Mouse (Mus musculus) CH12.LX (cell line): Measurements from ENCODE around the gene Gramd2. TPM values are rescaled to one million over a fixed set of nuclear protein-coding genes. Genes with fewer than 3 reads are reported as not detected.

Experiments used
- DNase-seq: peaks from one replicate; pipeline ENCODE4 v3.0.0-alpha.2; 2013; ENCODE audit errors: extremely low read depth
- H3K27ac ChIP-seq: 2 replicates; pipeline ENCODE4 v1.5.1; 2012; ENCODE audit warnings: low read depth, mild to moderate bottlenecking, control low read depth, moderate library complexity; ENCODE audit not compliant: insufficient read depth
- H3K27me3 ChIP-seq: replicated peaks from 2 replicates; pipeline ENCODE3; 2012; ENCODE audit warnings: inconsistent platforms
- H3K36me3 ChIP-seq, 2 experiments: replicated peaks in 1 of 2; 2 replicates each; pipeline versions ENCODE3 to v1.6.1; 2012; ENCODE audit warnings: inconsistent platforms in 1 of 2, low read length in 1 of 2, mild to moderate bottlenecking in 1 of 2, mixed read lengths in 1 of 2, moderate library complexity in 1 of 2; ENCODE audit not compliant: control insufficient read depth in 1 of 2, insufficient read depth in 1 of 2
- H3K4me1 ChIP-seq, 2 experiments: 2 replicates each; pipeline ENCODE4 v1.6.1; 2012; ENCODE audit warnings: inconsistent platforms in 1 of 2, moderate library complexity in 1 of 2; ENCODE audit not compliant: insufficient read depth in 2 of 2, control insufficient read depth in 1 of 2
- H3K4me2 ChIP-seq: 2 replicates; pipeline ENCODE4 v1.6.1; 2012; ENCODE audit warnings: low read depth, mild to moderate bottlenecking, control low read depth; ENCODE audit not compliant: poor library complexity, insufficient read depth, severe bottlenecking
- H3K4me3 ChIP-seq, 3 experiments: fragments of 150-350 bp in 1 of 3; sonication (generic) in 1 of 3; replicated peaks in 1 of 3; 2 replicates each; pipeline versions ENCODE3 to v1.5.1; 2011 to 2012; ENCODE audit warnings: low read depth in 2 of 3, low read length in 2 of 3, mild to moderate bottlenecking in 2 of 3, moderate library complexity in 2 of 3, control low read depth in 1 of 3, improper control_type of control experiment in 1 of 3, inconsistent platforms in 1 of 3, mixed read lengths in 1 of 3; ENCODE audit not compliant: poor library complexity in 1 of 3
- H3K79me2 ChIP-seq: replicated peaks from 2 replicates; pipeline ENCODE4 v1.6.1; 2012; ENCODE audit warnings: mild to moderate bottlenecking, moderate library complexity; ENCODE audit not compliant: control insufficient read depth, poor library complexity, insufficient read depth, severe bottlenecking; ENCODE audit errors: extremely low read depth
- H3K9ac ChIP-seq: 2 replicates; pipeline ENCODE4 v1.6.1; 2012; ENCODE audit warnings: low read depth, mild to moderate bottlenecking, control low read depth, moderate library complexity; ENCODE audit not compliant: insufficient read depth
- H3K9me3 ChIP-seq: replicated peaks from 2 replicates; pipeline ENCODE3; 2012; ENCODE audit warnings: low read length, inconsistent platforms, mixed read lengths
- CHD1 ChIP-seq: IDR thresholded peaks from 2 replicates; pipeline ENCODE4 v1.6.1; 2012; ENCODE audit warnings: low read depth, low read length, improper control_type of control experiment, inconsistent platforms
- E2F4 ChIP-seq: IDR thresholded peaks from 2 replicates; pipeline ENCODE4 v1.6.1; 2011; ENCODE audit warnings: low read depth, low read length, improper control_type of control experiment; ENCODE audit not compliant: insufficient replicate concordance
- ETS1 ChIP-seq: conservative IDR thresholded peaks from 2 replicates; pipeline ENCODE4 v1.6.1; 2012; ENCODE audit warnings: low read depth, mild to moderate bottlenecking, inconsistent platforms, low read length, improper control_type of control experiment, moderate library complexity
- IRF4 ChIP-seq: IDR thresholded peaks from 2 replicates; pipeline ENCODE4 v1.6.1; 2014; ENCODE audit warnings: low read depth, mild to moderate bottlenecking, inconsistent platforms, low read length, improper control_type of control experiment
- KAT2A ChIP-seq: IDR thresholded peaks from 2 replicates; pipeline ENCODE4 v1.6.1; 2012; ENCODE audit warnings: low read length, improper control_type of control experiment, inconsistent platforms; ENCODE audit not compliant: insufficient replicate concordance
- MAX ChIP-seq: IDR thresholded peaks from 2 replicates; pipeline ENCODE4 v1.6.1; 2011; ENCODE audit warnings: low read length, improper control_type of control experiment
- MEF2A ChIP-seq: IDR thresholded peaks from 2 replicates; pipeline ENCODE4 v1.6.1; 2014; ENCODE audit warnings: low read depth, mild to moderate bottlenecking, inconsistent platforms, low read length, improper control_type of control experiment, borderline replicate concordance
- MXI1 ChIP-seq: IDR thresholded peaks from 2 replicates; pipeline ENCODE4 v1.6.1; 2011; ENCODE audit warnings: mild to moderate bottlenecking, low read depth, low read length, improper control_type of control experiment
- MYC ChIP-seq: IDR thresholded peaks from 2 replicates; pipeline ENCODE4 v1.6.1; 2011; ENCODE audit warnings: low read depth, mild to moderate bottlenecking, improper control_type of control experiment, low read length
- NELFE ChIP-seq: IDR thresholded peaks from 2 replicates; pipeline ENCODE4 v1.6.1; 2011; ENCODE audit warnings: low read depth, low read length, improper control_type of control experiment
- NRF1 ChIP-seq: IDR thresholded peaks from 2 replicates; pipeline ENCODE4 v1.6.1; 2014; ENCODE audit warnings: low read depth, mild to moderate bottlenecking, inconsistent platforms, low read length, improper control_type of control experiment, moderate library complexity
- PAX5 ChIP-seq: IDR thresholded peaks from 2 replicates; pipeline ENCODE4 v1.6.1; 2012; ENCODE audit warnings: low read length, inconsistent platforms, mixed read lengths
- POLR2AphosphoS2 ChIP-seq: IDR thresholded peaks from 2 replicates; pipeline ENCODE4 v1.6.1; 2011; ENCODE audit warnings: low read depth, low read length, improper control_type of control experiment
- SIN3A ChIP-seq: IDR thresholded peaks from 2 replicates; pipeline ENCODE4 v1.6.1; 2012; ENCODE audit warnings: low read length, improper control_type of control experiment, inconsistent platforms
- TBP ChIP-seq: conservative IDR thresholded peaks from 2 replicates; pipeline ENCODE4 v1.6.1; 2011; ENCODE audit warnings: low read depth, low read length, improper control_type of control experiment
- ZMIZ1 ChIP-seq: IDR thresholded peaks from 2 replicates; pipeline ENCODE4 v1.6.1; 2012; ENCODE audit warnings: low read depth, mild to moderate bottlenecking, inconsistent platforms, low read length, improper control_type of control experiment
- ZNF384 ChIP-seq: IDR thresholded peaks from 2 replicates; pipeline ENCODE4 v1.6.1; 2012; ENCODE audit warnings: low read depth, low read length, improper control_type of control experiment, inconsistent platforms
- dilution Hi-C: fragments of 300-500 bp; cut with MboI; formaldehyde crosslinking; loops from 2 replicates; pipeline ENCODE4 v1.14.3; 2020; ENCODE audit warnings: low sequenced_read_pairs; ENCODE audit not compliant: extremely low pct_unique_long_range_greater_than_20kb, extremely low pct_ligation_motif_present
- in situ Hi-C: fragments of 300-500 bp; cut with MboI; formaldehyde crosslinking; loops from 3 replicates; pipeline ENCODE4 v1.14.3; 2019; ENCODE audit warnings: low sequenced_read_pairs, low pct_ligation_motif_present, low pct_unique_long_range_greater_than_20kb, mixed read lengths
- polyA plus RNA-seq: library from polyadenylated mRNA; unstranded; fragments of >175 nt; gene quantifications from 2 replicates; pipeline ENCODE4 v1.2.1, GENCODE M21; 2012; ENCODE audit warnings: low read depth; ENCODE audit not compliant: insufficient read length
- total RNA-seq, 2 experiments: library from RNA; depleted of rRNA; stranded (reverse); fragments of 300-350 nt in 1 of 2; fragments of >200 nt in 1 of 2; gene quantifications; 2 replicates each; pipeline ENCODE4 v1.2.3; 2012 to 2014

Gramd2 gene
- total and polyA plus RNA-seq, 3 experiments: 0.61 TPM; not detected in 2

DNA sequence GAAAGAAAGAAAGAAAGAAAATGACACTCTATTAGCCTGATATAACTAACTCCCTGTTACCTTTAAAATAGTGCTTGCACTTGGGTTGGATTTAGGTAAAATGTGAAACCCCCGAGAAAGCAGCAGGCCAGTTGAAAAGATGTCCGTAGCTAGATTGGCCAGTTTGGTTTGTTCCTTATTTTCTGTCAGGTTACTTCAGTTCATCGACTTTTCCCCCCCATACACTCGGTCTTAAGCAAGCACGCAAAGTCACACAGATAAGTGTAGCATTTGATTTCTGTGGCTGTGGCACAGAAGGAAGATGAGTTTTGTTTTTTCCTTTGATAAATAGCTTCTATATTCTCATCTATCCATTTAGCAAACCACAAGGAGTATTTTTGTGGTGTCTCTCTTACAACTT is 51.2 kb downstream of the Gramd2 start:
- Histone ChIP-seq H3K27ac (no peak overlapping the region), H3K4me3 (no peak overlapping the region), H3K9ac (no peak overlapping the region), H3K4me1 (no peaks in the 10 kb centered on the region), H3K79me2 (no peaks in the 10 kb centered on the region), H3K9me3 (no peaks in the 10 kb centered on the region), H3K27me3 (no peaks in the 10 kb centered on the region), H3K4me2 (no peak overlapping the region), H3K36me3 (peaks cover 0 to under 1% of the 10 kb centered on the region in 2 experiments)
- in situ Hi-C loops (no loop called here), dilution Hi-C loops (no loop called here)
- TF ChIP-seq ZMIZ1 (no peak), NELFE (no peak), ZNF384 (no peak), MXI1 (no peak), NRF1 (no peak)
- TF ChIP-seq, all 38 proteins: peak for 0
- DNase-seq: no peak

DNA sequence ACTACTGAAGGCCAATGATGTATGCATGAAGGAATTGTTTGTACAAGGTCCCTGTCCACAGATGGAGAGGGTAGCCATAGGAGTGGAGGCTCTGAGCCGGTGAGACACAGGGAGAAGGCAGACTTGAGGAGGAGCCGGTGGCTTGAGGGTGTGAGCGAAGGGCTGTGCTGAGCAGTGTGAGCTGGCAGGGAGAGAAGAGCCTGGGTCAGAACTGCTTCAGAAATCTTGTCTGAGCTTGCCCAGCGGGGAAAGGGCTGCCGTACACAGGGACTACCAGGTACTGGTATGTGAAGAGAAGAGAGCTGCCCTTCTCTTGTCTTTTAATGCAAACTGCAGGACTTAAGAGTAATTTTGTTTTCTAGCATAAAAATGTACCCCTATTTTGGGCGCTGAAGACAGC is 53.1 kb downstream of the Gramd2 start:
- dilution Hi-C loops (no loop called here), in situ Hi-C loops (no loop called here)
- no peak overlapping the region for H3K4me2 ChIP-seq

DNA sequence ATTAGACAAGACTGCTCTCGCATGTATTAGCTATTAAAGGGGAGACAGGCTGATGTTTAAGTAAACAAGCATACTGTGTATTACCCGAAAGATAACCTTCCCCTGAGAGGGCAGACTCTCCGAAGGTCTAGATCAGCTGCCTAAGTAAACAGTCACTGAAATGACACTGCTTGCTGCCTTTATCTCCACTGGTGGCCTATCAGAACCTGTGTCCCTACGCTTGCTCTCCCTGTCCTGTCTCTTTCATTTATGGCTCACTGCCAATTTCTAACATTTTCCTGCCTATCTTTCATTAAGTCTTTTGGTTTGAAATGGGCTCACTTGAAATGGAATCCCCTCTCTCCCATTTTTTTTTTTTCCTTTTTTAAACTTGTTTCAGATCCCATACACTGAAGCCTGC is 55.5 kb downstream of the Gramd2 start:
- no peaks in the 10 kb centered on the region for H3K9me3 ChIP-seq
- no peak for TF ChIP-seq SIN3A
- TF ChIP-seq MAX: no peak
- no peak for TF ChIP-seq ETS1
- no peak for TF ChIP-seq E2F4
- TF ChIP-seq POLR2AphosphoS2: no peak
- TF ChIP-seq NRF1: no peak
- no peak for TF ChIP-seq ZMIZ1
- TF ChIP-seq TBP: no peak
- TF ChIP-seq CHD1: no peak
- no peak for TF ChIP-seq MYC
- TF ChIP-seq PAX5: no peak
- no peak for TF ChIP-seq KAT2A
- no peak for TF ChIP-seq IRF4
- TF ChIP-seq MEF2A: no peak
- DNase-seq: no peak
- dilution Hi-C loops: no loop called here
- no peak overlapping the region for H3K4me3 ChIP-seq
- H3K36me3 ChIP-seq: peaks cover 0 to 17% of the 10 kb centered on the region in 2 experiments
- H3K4me1 ChIP-seq: no peaks in the 10 kb centered on the region
- in situ Hi-C loops: no loop called here
- H3K27ac ChIP-seq: no peak overlapping the region
- H3K4me2 ChIP-seq: no peak overlapping the region
- no peak overlapping the region for H3K9ac ChIP-seq
- H3K27me3 ChIP-seq: no peaks in the 10 kb centered on the region
- no peaks in the 10 kb centered on the region for H3K79me2 ChIP-seq

More for the DNA sequence above, 53.1 kb downstream of the Gramd2 start:
- no peaks in the 10 kb centered on the region for H3K4me1 ChIP-seq
- TF ChIP-seq KAT2A: no peak
- no peak for TF ChIP-seq MEF2A
- TF ChIP-seq, all 38 proteins: peak for 0
- no peaks in the 10 kb centered on the region for H3K27me3 ChIP-seq
- no peak for DNase-seq
- H3K4me3 ChIP-seq: no peak overlapping the region
- H3K79me2 ChIP-seq: no peaks in the 10 kb centered on the region
- no peak overlapping the region for H3K9ac ChIP-seq
- H3K9me3 ChIP-seq: no peaks in the 10 kb centered on the region
- no peak overlapping the region for H3K27ac ChIP-seq
- H3K36me3 ChIP-seq: peaks cover 0 to 16% of the 10 kb centered on the region in 2 experiments
